Mouse (Mus musculus) cortical plate, adult 2 months (tissue): ENCODE measurements at regions not wholly inside any gene's neighbourhood (a gene's known extent, or its start where the extent isn't known, plus 50 kb on each side); places are given as distances from the start of the nearest gene placed in this dataset.

Experiments used
- CTCF ChIP-seq: fragments of 200-500 bp; IDR thresholded peaks from 2 replicates; pipeline ENCODE4 v1.5.1; 2011; ENCODE audit warnings: mild to moderate bottlenecking, control low read depth, low read length; ENCODE audit not compliant: insufficient read depth; ENCODE audit errors: extremely low read depth
- POLR2A ChIP-seq: fragments of 200-500 bp; IDR thresholded peaks from 2 replicates; pipeline ENCODE4 v1.6.1; 2011; ENCODE audit warnings: mild to moderate bottlenecking, low read length, control low read depth; ENCODE audit not compliant: insufficient read depth; ENCODE audit errors: extremely low read depth

- TF ChIP-seq CTCF, result no peak
- no peak for TF ChIP-seq POLR2A
Measured at GRCm38 (mm10) chr2:61138998-61139631, 176.1 kb upstream of the Rbms1 start.
